Mouse (Mus musculus) B cell, adult (primary cell): ENCODE measurements around the gene Rad51. TPM values are rescaled to one million over a fixed set of nuclear protein-coding genes. Genes with fewer than 3 reads are reported as not detected.

Source experiments
- total RNA-seq: library from RNA; stranded (reverse); gene quantifications from 4 replicates; pipeline ENCODE4 v1.2.4, GENCODE M21; 2023; ENCODE audit not compliant: inconsistent age

The Rad51 gene
- total RNA-seq = 1.8 to 4.5 TPM (median 3.7 TPM) in 4 replicates

GRCm38 (mm10) chr2:119112438-119113112 lies at the start of gene Rad51:
TSS of gene Rad51 (plus strand) at chr2:119112793.

GRCm38 (mm10) chr2:119156681-119157572 lies 44.3 kb downstream of the Rad51 start, which contains the start of gene Rmdn3:
TSS of gene Rmdn3 (minus strand) at chr2:119157034.

GRCm38 (mm10) chr2:119166901-119167865 lies 54.6 kb downstream of the Rad51 start, which contains the start of gene Gchfr:
TSS of gene Gchfr (plus strand) at chr2:119167773.

GRCm38 (mm10) chr2:119173991-119174651 lies 61.5 kb downstream of the Rad51 start, which contains the start of gene Gm14137:
TSS of gene Gm14137 (plus strand) at chr2:119174509.

Other genes with a start within 250 kb of the Rad51 start
- 52.2 to 60.4 TPM (median 55.0 TPM) in 4 replicates for gene Bahd1, start 212.4 kb upstream of the Rad51 start, total RNA-seq
- gene Chst14, start 186.3 kb upstream of the Rad51 start, total RNA-seq = 3.6 to 4.3 TPM (median 4.0 TPM) in 4 replicates
- 11.5 to 14.4 TPM (median 13.0 TPM) in 4 replicates for gene Ccdc32, start 83.4 kb upstream of the Rad51 start, total RNA-seq
- 16.0 to 18.0 TPM (median 16.8 TPM) in 4 replicates for gene Rpusd2, start 78.0 kb upstream of the Rad51 start, total RNA-seq
- gene Knl1, start 65.7 kb upstream of the Rad51 start, total RNA-seq = 3.3 to 4.7 TPM (median 4.1 TPM) in 4 replicates
- 29.7 to 39.8 TPM (median 34.3 TPM) in 4 replicates for gene Rmdn3, start 44.2 kb downstream of the Rad51 start, total RNA-seq
- gene Gchfr, start 55.0 kb downstream of the Rad51 start, total RNA-seq = not detected in 4 replicates
- gene Gm14137, start 61.7 kb downstream of the Rad51 start, total RNA-seq = 10.0 to 12.9 TPM (median 10.9 TPM) in 4 replicates
- gene Zfyve19, start 95.8 kb downstream of the Rad51 start, total RNA-seq = 30.9 to 40.9 TPM (median 35.2 TPM) in 4 replicates
- 15.9 to 19.5 TPM (median 18.5 TPM) in 4 replicates for gene Dnajc17, start 96.0 kb downstream of the Rad51 start, total RNA-seq
- gene Ppp1r14d, start 117.1 kb downstream of the Rad51 start, total RNA-seq = not detected in 4 replicates
- 0.45 to 0.60 TPM in 2 of 4 replicates, not detected in the others for gene Spint1, start 124.6 kb downstream of the Rad51 start, total RNA-seq
- not detected in 4 replicates for gene Rhov, start 158.5 kb downstream of the Rad51 start, total RNA-seq
- 90.9 to 99.3 TPM (median 94.4 TPM) in 4 replicates for gene Vps18, start 175.9 kb downstream of the Rad51 start, total RNA-seq
- 0.54 to 0.96 TPM (median 0.76 TPM) in 4 replicates for gene Dll4, start 213.0 kb downstream of the Rad51 start, total RNA-seq
- gene Chac1, start 238.4 kb downstream of the Rad51 start, total RNA-seq = 0.54 to 1.1 TPM (median 0.83 TPM) in 4 replicates